Mouse (Mus musculus) CD8-positive naive resting alpha-beta T cell, adult 2 months (primary cell): ENCODE measurements around the gene Olfr1316.

ENCODE experiments used
- DNase-seq, 2 experiments: peaks; one replicate each; pipeline ENCODE4 v3.0.0; 2022; ENCODE audit warnings: low read depth in 2 of 2, low spot score in 2 of 2

Gene Olfr1316

DNA sequence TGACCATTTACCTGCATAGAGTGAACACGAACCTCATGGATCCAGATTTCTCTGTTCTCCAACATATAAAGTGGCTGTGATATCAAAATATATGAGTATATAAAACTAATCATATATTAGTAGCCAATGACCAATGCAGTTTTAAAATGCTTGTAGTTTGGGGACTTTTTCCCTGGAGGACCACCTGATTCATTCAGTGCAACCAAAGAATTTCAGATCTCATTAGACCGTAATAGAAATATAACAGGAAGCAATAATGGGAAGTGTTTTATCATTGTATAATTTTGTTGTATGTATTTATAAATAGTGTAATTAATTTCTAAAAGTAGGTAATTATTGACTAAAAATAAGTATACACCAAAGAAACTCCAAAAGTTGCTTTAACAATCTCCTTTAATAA lies at the start of gene Olfr1316:
Gene Olfr1316, minus strand, starts transcription at position 101 of the 400 bp plus-strand sequence.
- DNase-seq: no peak

DNA sequence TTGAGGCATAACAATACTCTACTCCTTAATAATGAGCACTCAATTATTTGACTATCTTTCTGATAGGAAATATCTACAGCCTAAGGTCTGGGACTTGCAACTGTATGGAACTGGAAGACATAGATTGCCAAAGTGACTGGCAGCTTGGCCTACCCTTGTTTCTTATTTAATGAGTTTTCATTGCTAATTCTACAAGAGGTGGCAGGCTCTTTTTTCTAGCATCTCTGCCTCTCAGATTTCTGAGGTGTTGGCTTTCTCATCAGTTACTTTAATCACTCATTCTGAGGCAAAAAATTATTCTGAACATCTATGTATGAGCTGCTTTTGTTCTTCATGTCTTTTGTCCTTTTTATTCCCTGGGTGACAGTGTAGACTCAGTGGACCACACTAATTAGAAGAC lies 19.1 kb upstream of the Olfr1316 start, which contains the start of gene Olfr1318:
Gene Olfr1318, plus strand, starts transcription at position 301 of the 400 bp plus-strand sequence.
- DNase-seq: no peak

GRCm38 (mm10) chr2:112140029-112140428 lies 5.3 kb upstream of the Olfr1316 start, which contains the start of gene Olfr1317:
Gene Olfr1317 (plus strand): TSS chr2:112140329.
- DNase-seq: no peak

GRCm38 (mm10) chr2:112115340-112115739 lies 19.4 kb downstream of the Olfr1316 start, which contains the start of gene Olfr1315-ps1:
Gene Olfr1315-ps1 (minus strand): TSS chr2:112115440.
- no peak for DNase-seq

- no peak for DNase-seq
Measured at GRCm38 (mm10) chr2:112096681-112097080, 38.1 kb downstream of the Olfr1316 start, which contains the start of gene Olfr1314. Gene Olfr1314 (minus strand): TSS chr2:112096781.

DNA sequence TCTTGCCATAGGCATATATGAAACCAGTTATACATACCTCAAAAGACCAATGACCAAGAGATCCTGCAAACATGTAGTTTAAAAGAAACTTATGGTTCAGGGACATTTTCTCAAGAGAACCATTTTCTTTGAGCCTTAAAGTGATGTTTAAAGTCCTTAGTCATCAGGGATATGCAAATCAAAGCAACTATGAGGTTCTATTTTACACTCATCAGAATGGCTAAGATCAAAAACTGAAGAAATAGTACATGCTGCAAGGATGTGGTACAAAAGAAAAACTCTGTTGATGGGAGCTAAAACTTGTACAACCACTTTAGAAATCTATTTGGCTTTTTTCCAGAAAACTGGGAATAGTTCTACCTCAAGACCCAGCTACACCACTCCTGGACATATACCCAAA lies 57.0 kb downstream of the Olfr1316 start, which contains the start of gene Olfr1313:
Gene Olfr1313, minus strand, starts transcription at position 101 of the 400 bp plus-strand sequence.
- DNase-seq: no peak
